ENCODE assay signal across 18 mouse cellular contexts in the genomic region with DNA sequence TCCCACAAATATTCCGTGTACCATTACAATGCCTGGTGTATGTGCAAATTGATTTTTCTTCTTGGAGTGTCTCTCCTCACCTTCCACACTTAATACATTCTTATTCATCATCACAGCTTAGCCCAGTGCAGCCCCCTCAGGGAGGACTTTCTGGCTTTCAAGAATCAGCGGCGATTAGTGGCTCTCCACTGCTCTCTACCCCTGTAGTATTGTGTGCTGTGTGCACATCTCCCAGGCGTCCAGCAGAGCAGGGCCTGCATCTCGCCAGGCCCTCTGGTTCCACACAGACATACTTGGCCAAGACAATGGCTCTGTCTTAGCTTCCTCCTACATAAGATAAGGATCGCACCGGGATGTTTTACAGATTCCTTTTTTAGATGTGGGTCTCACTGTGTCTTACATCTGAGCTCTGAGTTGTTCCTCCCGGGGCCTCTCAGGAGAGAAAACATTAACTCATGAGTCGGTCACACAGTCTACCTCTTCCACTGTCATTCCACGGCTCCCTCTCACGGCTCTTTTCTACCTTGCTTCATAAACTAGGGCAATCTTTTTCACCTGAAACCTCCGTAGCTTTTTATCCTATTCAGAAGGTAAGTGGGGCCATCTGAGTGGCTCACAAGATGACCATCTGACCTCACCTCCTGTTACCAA. TPM values are rescaled to one million over a fixed set of nuclear protein-coding genes. Genes with fewer than 3 reads are reported as not detected.
DNase-seq lines count a peak whose midpoint lies in the region; ATAC-seq and TF ChIP-seq lines count a peak whose summit lies in the region.
"Had no signal": no experiment of that assay in that cellular context is flagged by ENCODE, and none has a peak within 500 bp of the region (broad histone marks: within the 10 kb centered on the region; RNA-seq: fewer than 3 reads in every experiment).

No protein-coding gene starts in this region.

- H3K9me3 ChIP-seq in forebrain, embryonic 10.5 days = no peaks in the 10 kb centered on the region
- no peaks in the 10 kb centered on the region for H3K9me3 ChIP-seq in forebrain, embryonic 16.5 days (ENCODE audit: control insufficient read depth, low read length)
- no peaks in the 10 kb centered on the region for H3K9me3 ChIP-seq in hindbrain, postnatal 0 days (ENCODE audit: low read length)
- no peaks in the 10 kb centered on the region for H3K9me3 ChIP-seq in neural tube, embryonic 14.5 days (ENCODE audit: control insufficient read depth, low read length)
- H3K9me3 ChIP-seq: G1E had no signal

- H3K4me2 ChIP-seq in forebrain, embryonic 16.5 days (ENCODE audit: low read length) = no peak overlapping the region
- H3K4me2 ChIP-seq in hindbrain, postnatal 0 days (ENCODE audit: low read depth, low read length) = no peak overlapping the region
- H3K4me2 ChIP-seq in neural tube, embryonic 14.5 days (ENCODE audit: low read depth, low read length) = no peak overlapping the region
- H3K4me2 ChIP-seq: lung, embryonic 14.5 days had no signal

- WGBS in forebrain, embryonic 10.5 days = 77% methylated on average over 12 of the region's 12 CpGs
- WGBS in forebrain, embryonic 16.5 days = 60% methylated on average over 12 of the region's 12 CpGs
- 41% methylated on average over 12 of the region's 12 CpGs for WGBS in hindbrain, postnatal 0 days
- 71% methylated on average over 12 of the region's 12 CpGs for WGBS in neural tube, embryonic 14.5 days

- no peak overlapping the region for H3K9ac ChIP-seq in forebrain, embryonic 16.5 days (replicated peaks; ENCODE audit: low read depth, low read length)
- H3K9ac ChIP-seq in hindbrain, postnatal 0 days (replicated peaks; ENCODE audit: low read length) = no peak overlapping the region
- H3K9ac ChIP-seq in neural tube, embryonic 14.5 days (replicated peaks; ENCODE audit: low read depth, low read length) = no peak overlapping the region
- H3K9ac ChIP-seq: lung, embryonic 14.5 days had no signal

- peak overlapping the region; percentile 69 for H3K27ac ChIP-seq in forebrain, embryonic 10.5 days
- H3K27ac ChIP-seq in forebrain, embryonic 16.5 days (ENCODE audit: low read length) = no peak overlapping the region
- H3K27ac ChIP-seq in hindbrain, postnatal 0 days = peak overlapping the region; percentile 65; the same call in 1 of the 2 replicates
- no peak overlapping the region for H3K27ac ChIP-seq in neural tube, embryonic 14.5 days (ENCODE audit: low read depth, low read length)
- H3K27ac ChIP-seq: gastrocnemius, adult 2 months; kidney, postnatal 0 days had no signal

- no peak overlapping the region for H3K4me3 ChIP-seq in forebrain, embryonic 10.5 days
- no peak overlapping the region for H3K4me3 ChIP-seq in forebrain, embryonic 16.5 days (replicated peaks; ENCODE audit: low read length)
- H3K4me3 ChIP-seq in hindbrain, postnatal 0 days (ENCODE audit: low read length) = no peak overlapping the region
- H3K4me3 ChIP-seq in neural tube, embryonic 14.5 days (ENCODE audit: low read depth, low read length) = no peak overlapping the region
- H3K4me3 ChIP-seq: gastrocnemius, adult 2 months had no signal

- no peaks in the 10 kb centered on the region for H3K27me3 ChIP-seq in forebrain, embryonic 10.5 days (ENCODE audit: poor library complexity, severe bottlenecking)
- H3K27me3 ChIP-seq in forebrain, embryonic 16.5 days (replicated peaks; ENCODE audit: control insufficient read depth, insufficient read depth, low read length) = no peaks in the 10 kb centered on the region
- no peaks in the 10 kb centered on the region for H3K27me3 ChIP-seq in hindbrain, postnatal 0 days (ENCODE audit: insufficient read depth, low read length)
- H3K27me3 ChIP-seq in neural tube, embryonic 14.5 days (ENCODE audit: control insufficient read depth, insufficient read depth, low read length) = no peaks in the 10 kb centered on the region

- peaks cover 7% of the 10 kb centered on the region for H3K36me3 ChIP-seq in forebrain, embryonic 10.5 days (replicated peaks)
- H3K36me3 ChIP-seq in forebrain, embryonic 16.5 days (ENCODE audit: control insufficient read depth, insufficient read depth) = peaks cover 8% of the 10 kb centered on the region; the same call in 1 of the 2 replicates
- H3K36me3 ChIP-seq in hindbrain, postnatal 0 days (ENCODE audit: insufficient read depth, low read length) = peaks cover 15% of the 10 kb centered on the region; the same call in 1 of the 2 replicates
- H3K36me3 ChIP-seq in neural tube, embryonic 14.5 days (ENCODE audit: control insufficient read depth, insufficient read depth, low read length) = peaks cover 1% of the 10 kb centered on the region; the same call in 1 of the 2 replicates
- H3K36me3 ChIP-seq: G1E had no signal

- peaks cover 15% of the 10 kb centered on the region for H3K4me1 ChIP-seq in forebrain, embryonic 10.5 days
- no peaks in the 10 kb centered on the region for H3K4me1 ChIP-seq in forebrain, embryonic 16.5 days (replicated peaks; ENCODE audit: control insufficient read depth, insufficient read depth, low read length)
- no peaks in the 10 kb centered on the region for H3K4me1 ChIP-seq in hindbrain, postnatal 0 days (ENCODE audit: insufficient read depth, low read length)
- H3K4me1 ChIP-seq in neural tube, embryonic 14.5 days (ENCODE audit: control insufficient read depth, insufficient read depth, low read length) = 0 out of 2 replicates have a peak, but pooled peaks cover 3% of the 10 kb centered on the region

- intact Hi-C loops in left cerebral cortex, postnatal 36 days (cut with DNase I) = no loop called here

- ATAC-seq in forebrain, embryonic 16.5 days = peak; percentile 50; the same call in 1 of the 2 replicates
- ATAC-seq in hindbrain, postnatal 0 days = peak; percentile 76
- ATAC-seq in neural tube, embryonic 14.5 days (ENCODE audit: low read depth) = peak; percentile 31; the same call in 1 of the 2 replicates

- TF ChIP-seq CTCF in hindbrain, postnatal 0 days (IDR thresholded peaks at IDR 0.05; ENCODE audit: low read depth) = no peak

- DNase-seq in forebrain, embryonic 10.5 days (ENCODE audit: extremely low spot score, low spot score) = no peak
- DNase-seq in hindbrain, postnatal 0 days (ENCODE audit: low spot score) = no peak
- no peak for DNase-seq in left cerebral cortex, postnatal 36 days (ENCODE audit: low spot score in 2 of 2)
- no peak for DNase-seq in urinary bladder, adult 18-20 months (ENCODE audit: low spot score in 2 of 2)
- DNase-seq in liver = no peak
- DNase-seq: adrenal gland, postnatal 36 days; gastrocnemius, adult 2 months; heart, adult 18-20 months; lung, embryonic 14.5 days had no signal

RNA-seq across cellular contexts. Expression of a gene that starts 40.3 kb away (rescaled TPM):
- 3.2 and 3.5 TPM in 2 replicates for polyA plus RNA-seq in forebrain, embryonic 10.5 days (2016; fragmentation: Nextera tagmentation; extraction: Ambion mirVana)
- 10.0 and 10.4 TPM in 2 replicates for polyA plus RNA-seq in forebrain, embryonic 16.5 days (2015; fragmentation: Nextera tagmentation; extraction: Ambion mirVana)
- 64.4 and 69.4 TPM in 2 replicates for total RNA-seq in hindbrain, postnatal 0 days (2014; rRNA removed)
- 22.5 and 23.7 TPM in 2 replicates for polyA plus RNA-seq in hindbrain, postnatal 0 days (2015; fragmentation: Nextera tagmentation; extraction: Ambion mirVana)
- 17.6 and 24.8 TPM in 2 replicates for polyA plus RNA-seq in neural tube, embryonic 14.5 days (2014; fragmentation: Nextera tagmentation; extraction: Ambion mirVana)
- total RNA-seq in left cerebral cortex, postnatal 36 days (2021) = 10 to 100 TPM; 33.3 to 36.6 TPM

RNA-seq across cellular contexts. Expression of a gene that starts 46.9 kb away (rescaled TPM):
- polyA plus RNA-seq in forebrain, embryonic 10.5 days (2016; fragmentation: Nextera tagmentation; extraction: Ambion mirVana) = not detected in 2 replicates
- 0.71 and 1.3 TPM in 2 replicates for polyA plus RNA-seq in forebrain, embryonic 16.5 days (2015; fragmentation: Nextera tagmentation; extraction: Ambion mirVana)
- not detected in 2 replicates for total RNA-seq in hindbrain, postnatal 0 days (2014; rRNA removed)
- 0.54 TPM in 1 of 2 replicates, not detected in the other for polyA plus RNA-seq in hindbrain, postnatal 0 days (2015; fragmentation: Nextera tagmentation; extraction: Ambion mirVana)
- not detected in 2 replicates for polyA plus RNA-seq in neural tube, embryonic 14.5 days (2014; fragmentation: Nextera tagmentation; extraction: Ambion mirVana)
- total RNA-seq in left cerebral cortex, postnatal 36 days (2021) = not detected
- total RNA-seq: adrenal gland, postnatal 36 days; G1E; gastrocnemius, adult 2 months; heart, adult 18-20 months; left cerebral cortex, postnatal 10 days; liver, adult 2 months had no signal
- polyA plus RNA-seq: embryonic facial prominence, embryonic 11.5 days; G1E; heart, embryonic 16.5 days; intestine, embryonic 14.5 days; kidney, postnatal 0 days; liver, adult 2 months; lung, embryonic 14.5 days had no signal

RNA-seq across cellular contexts. Expression of a gene that starts 47.5 kb away (rescaled TPM):
- polyA plus RNA-seq in forebrain, embryonic 10.5 days (2016; fragmentation: Nextera tagmentation; extraction: Ambion mirVana) = 0.37 and 0.88 TPM in 2 replicates
- polyA plus RNA-seq in forebrain, embryonic 16.5 days (2015; fragmentation: Nextera tagmentation; extraction: Ambion mirVana) = 1.2 and 1.7 TPM in 2 replicates
- 1.0 and 2.2 TPM in 2 replicates for total RNA-seq in hindbrain, postnatal 0 days (2014; rRNA removed)
- polyA plus RNA-seq in hindbrain, postnatal 0 days (2015; fragmentation: Nextera tagmentation; extraction: Ambion mirVana) = 2.0 and 2.6 TPM in 2 replicates
- polyA plus RNA-seq in neural tube, embryonic 14.5 days (2014; fragmentation: Nextera tagmentation; extraction: Ambion mirVana) = 2.3 and 3.1 TPM in 2 replicates
- total RNA-seq in left cerebral cortex, postnatal 36 days (2021) = 1 to 10 TPM; 1.3 to 2.3 TPM
- total RNA-seq: adrenal gland, postnatal 36 days; gastrocnemius, adult 2 months; heart, adult 18-20 months; liver, adult 2 months had no signal
- polyA plus RNA-seq: G1E; liver, adult 2 months had no signal

Comparison
In these comparisons a context has a peak if more than half of its experiments do, and no peak if none do; other contexts are left out.
1. H3K27ac ChIP-seq: peak in forebrain, embryonic 10.5 days (single experiment) and hindbrain, postnatal 0 days (single experiment); none in forebrain, embryonic 16.5 days (single experiment) and neural tube, embryonic 14.5 days (single experiment).
2. Peak in every context shown above with its lines, with median percentiles within 50 percentile points of each other: ATAC-seq.